Mouse (Mus musculus): ENCODE results near the gene Rpl23. TPM values are rescaled to one million over a fixed set of nuclear protein-coding genes. Genes with fewer than 3 reads are reported as not detected.

Gene Rpl23
- polyA plus RNA-seq, 1 experiment: 1,391 TPM

GRCm38 (mm10) chr11:97758942-97759341 lies 23.3 kb downstream of the Rpl23 start:
- H3K79me3 ChIP-seq (ENCODE audit: low read depth): peaks cover 2% of the 10 kb centered on the region
- H3K36me3 ChIP-seq (ENCODE audit: control insufficient read depth, insufficient read depth): peaks cover 86% of the 10 kb centered on the region
- H3K4me3 ChIP-seq (ENCODE audit: insufficient read depth, poor library complexity, severe bottlenecking): no peak overlapping the region
- peaks cover 26% of the 10 kb centered on the region for H3K79me2 ChIP-seq (ENCODE audit: control insufficient read depth, insufficient read depth)
- H3K27me3 ChIP-seq (ENCODE audit: control insufficient read depth, insufficient read depth, insufficient read length): no peaks in the 10 kb centered on the region
- H3ac ChIP-seq (ENCODE audit: control insufficient read depth, insufficient read length, low read depth): no peak overlapping the region
- TF ChIP-seq MYOD1 (IDR thresholded peaks at IDR 0.05; ENCODE audit: control insufficient read depth, insufficient read length, low read depth) (no peak), MYOG (IDR thresholded peaks at IDR 0.05; ENCODE audit: control insufficient read depth, extremely low read depth, insufficient read length) (no peak), FOSL1 (IDR thresholded peaks at IDR 0.05; ENCODE audit: insufficient read depth, low read length, poor library complexity, severe bottlenecking) (no peak), CTCF (IDR thresholded peaks at IDR 0.05; ENCODE audit: control insufficient read depth, insufficient read depth, insufficient read length) (no peak), USF1 (IDR thresholded peaks at IDR 0.05; ENCODE audit: low read depth) (no peak), CEBPB (IDR thresholded peaks at IDR 0.05; ENCODE audit: low read depth) (no peak), MAX (IDR thresholded peaks at IDR 0.05) (no peak)

- H3K27me3 ChIP-seq (ENCODE audit: control insufficient read depth, insufficient read depth, insufficient read length): no peaks in the 10 kb centered on the region
- no peaks in the 10 kb centered on the region for H3K79me3 ChIP-seq (ENCODE audit: low read depth)
- peaks cover 89% of the 10 kb centered on the region for H3K36me3 ChIP-seq (ENCODE audit: control insufficient read depth, insufficient read depth)
- H3K4me3 ChIP-seq (ENCODE audit: insufficient read depth, poor library complexity, severe bottlenecking): no peak overlapping the region
- TF ChIP-seq MAX (IDR thresholded peaks at IDR 0.05) (no peak), FOSL1 (IDR thresholded peaks at IDR 0.05; ENCODE audit: insufficient read depth, low read length, poor library complexity, severe bottlenecking) (no peak), USF1 (IDR thresholded peaks at IDR 0.05; ENCODE audit: low read depth) (no peak), CEBPB (IDR thresholded peaks at IDR 0.05; ENCODE audit: low read depth) (no peak), MYOD1 (IDR thresholded peaks at IDR 0.05; ENCODE audit: control insufficient read depth, insufficient read length, low read depth) (no peak), CTCF (IDR thresholded peaks at IDR 0.05; ENCODE audit: control insufficient read depth, insufficient read depth, insufficient read length) (no peak), MYOG (IDR thresholded peaks at IDR 0.05; ENCODE audit: control insufficient read depth, extremely low read depth, insufficient read length) (no peak)
- no peak overlapping the region for H3ac ChIP-seq (ENCODE audit: control insufficient read depth, insufficient read length, low read depth)
- H3K79me2 ChIP-seq (ENCODE audit: control insufficient read depth, insufficient read depth): peaks cover 17% of the 10 kb centered on the region
Observed at GRCm38 (mm10) chr11:97758125-97758524, 24.1 kb downstream of the Rpl23 start.

DNA sequence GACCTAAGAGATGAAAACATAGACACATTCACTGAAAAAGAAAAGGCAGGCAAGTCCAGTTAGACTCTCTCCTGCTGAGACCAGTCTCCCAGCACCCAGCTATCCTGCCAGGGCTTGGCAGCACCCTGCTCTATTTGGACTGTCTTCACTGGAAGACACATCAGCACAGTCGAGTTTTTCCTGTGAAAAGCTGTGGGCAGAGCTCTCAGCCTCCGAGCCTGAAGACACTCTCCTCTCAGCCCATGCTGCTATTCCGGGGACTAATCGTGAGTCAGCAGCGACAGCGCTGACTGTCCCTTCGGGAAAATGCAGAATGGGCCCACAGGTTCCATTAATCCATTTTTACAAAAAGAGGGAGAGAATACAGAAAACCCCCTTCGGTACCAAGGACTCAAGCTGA lies 29.0 kb downstream of the Rpl23 start:
- H3K36me3 ChIP-seq (ENCODE audit: control insufficient read depth, insufficient read depth): peaks cover 91% of the 10 kb centered on the region
- TF ChIP-seq CTCF (IDR thresholded peaks at IDR 0.05; ENCODE audit: control insufficient read depth, insufficient read depth, insufficient read length): no peak
- no peak for TF ChIP-seq MYOD1 (IDR thresholded peaks at IDR 0.05; ENCODE audit: control insufficient read depth, insufficient read length, low read depth)
- TF ChIP-seq MYOG (IDR thresholded peaks at IDR 0.05; ENCODE audit: control insufficient read depth, extremely low read depth, insufficient read length): no peak
- no peak for TF ChIP-seq MAX (IDR thresholded peaks at IDR 0.05)
- no peak for TF ChIP-seq CEBPB (IDR thresholded peaks at IDR 0.05; ENCODE audit: low read depth)
- TF ChIP-seq FOSL1 (IDR thresholded peaks at IDR 0.05; ENCODE audit: insufficient read depth, low read length, poor library complexity, severe bottlenecking): no peak
- TF ChIP-seq USF1 (IDR thresholded peaks at IDR 0.05; ENCODE audit: low read depth): no peak
- no peaks in the 10 kb centered on the region for H3K27me3 ChIP-seq (ENCODE audit: control insufficient read depth, insufficient read depth, insufficient read length)
- H3K79me3 ChIP-seq (ENCODE audit: low read depth): no peaks in the 10 kb centered on the region
- H3ac ChIP-seq (ENCODE audit: control insufficient read depth, insufficient read length, low read depth): no peak overlapping the region
- no peak overlapping the region for H3K4me3 ChIP-seq (ENCODE audit: insufficient read depth, poor library complexity, severe bottlenecking)
- no peaks in the 10 kb centered on the region for H3K79me2 ChIP-seq (ENCODE audit: control insufficient read depth, insufficient read depth)

GRCm38 (mm10) chr11:97748496-97748895 lies 33.7 kb downstream of the Rpl23 start:
- TF ChIP-seq FOSL1 (IDR thresholded peaks at IDR 0.05; ENCODE audit: insufficient read depth, low read length, poor library complexity, severe bottlenecking): no peak
- TF ChIP-seq MYOG (IDR thresholded peaks at IDR 0.05; ENCODE audit: control insufficient read depth, extremely low read depth, insufficient read length): no peak
- no peak for TF ChIP-seq MAX (IDR thresholded peaks at IDR 0.05)
- TF ChIP-seq MYOD1 (IDR thresholded peaks at IDR 0.05; ENCODE audit: control insufficient read depth, insufficient read length, low read depth): no peak
- H3K4me3 ChIP-seq (ENCODE audit: insufficient read depth, poor library complexity, severe bottlenecking): no peak overlapping the region
- peaks cover 10% of the 10 kb centered on the region for H3K79me2 ChIP-seq (ENCODE audit: control insufficient read depth, insufficient read depth)
- H3K79me3 ChIP-seq (ENCODE audit: low read depth): peaks cover 9% of the 10 kb centered on the region
- H3ac ChIP-seq (ENCODE audit: control insufficient read depth, insufficient read length, low read depth): no peak overlapping the region
- peaks cover 70% of the 10 kb centered on the region for H3K36me3 ChIP-seq (ENCODE audit: control insufficient read depth, insufficient read depth)
- no peaks in the 10 kb centered on the region for H3K27me3 ChIP-seq (ENCODE audit: control insufficient read depth, insufficient read depth, insufficient read length)

DNA sequence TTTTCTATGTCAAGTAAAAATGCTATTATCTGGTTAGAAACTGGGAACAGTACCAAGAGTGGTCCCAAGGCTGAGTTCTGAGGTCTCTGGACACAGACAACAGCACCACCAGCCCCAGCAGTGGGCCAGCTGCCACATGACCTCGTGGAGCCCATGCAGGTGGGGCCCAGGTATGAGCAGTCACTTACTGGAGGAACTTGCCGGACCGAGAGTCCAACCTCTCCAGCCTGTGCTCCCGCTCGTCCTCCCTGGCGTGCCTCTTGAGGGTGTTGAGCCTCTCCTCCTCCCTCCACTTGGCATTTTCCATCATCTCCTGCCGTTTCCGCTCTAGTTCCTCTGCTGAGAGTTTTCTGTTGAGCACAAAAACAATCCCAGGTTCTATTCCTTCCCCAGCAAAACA lies 34.5 kb downstream of the Rpl23 start:
- Histone ChIP-seq H3ac (ENCODE audit: control insufficient read depth, insufficient read length, low read depth) (no peak overlapping the region), H3K4me3 (ENCODE audit: insufficient read depth, poor library complexity, severe bottlenecking) (no peak overlapping the region), H3K36me3 (ENCODE audit: control insufficient read depth, insufficient read depth) (peaks cover 63% of the 10 kb centered on the region), H3K27me3 (ENCODE audit: control insufficient read depth, insufficient read depth, insufficient read length) (no peaks in the 10 kb centered on the region), H3K79me3 (ENCODE audit: low read depth) (peaks cover 16% of the 10 kb centered on the region), H3K79me2 (ENCODE audit: control insufficient read depth, insufficient read depth) (peaks cover 18% of the 10 kb centered on the region)
- TF ChIP-seq CTCF (IDR thresholded peaks at IDR 0.05; ENCODE audit: control insufficient read depth, insufficient read depth, insufficient read length) (no peak), FOSL1 (IDR thresholded peaks at IDR 0.05; ENCODE audit: insufficient read depth, low read length, poor library complexity, severe bottlenecking) (no peak), USF1 (IDR thresholded peaks at IDR 0.05; ENCODE audit: low read depth) (no peak), MYOG (IDR thresholded peaks at IDR 0.05; ENCODE audit: control insufficient read depth, extremely low read depth, insufficient read length) (no peak), MYOD1 (IDR thresholded peaks at IDR 0.05; ENCODE audit: control insufficient read depth, insufficient read length, low read depth) (no peak), CEBPB (IDR thresholded peaks at IDR 0.05; ENCODE audit: low read depth) (no peak), MAX (IDR thresholded peaks at IDR 0.05) (no peak)

GRCm38 (mm10) chr11:97745331-97745721 lies 36.9 kb downstream of the Rpl23 start:
- Histone ChIP-seq H3K79me2 (ENCODE audit: control insufficient read depth, insufficient read depth) (peaks cover 42% of the 10 kb centered on the region), H3ac (ENCODE audit: control insufficient read depth, insufficient read length, low read depth) (no peak overlapping the region), H3K36me3 (ENCODE audit: control insufficient read depth, insufficient read depth) (peaks cover 41% of the 10 kb centered on the region), H3K27me3 (ENCODE audit: control insufficient read depth, insufficient read depth, insufficient read length) (no peaks in the 10 kb centered on the region), H3K4me3 (ENCODE audit: insufficient read depth, poor library complexity, severe bottlenecking) (no peak overlapping the region), H3K79me3 (ENCODE audit: low read depth) (peaks cover 39% of the 10 kb centered on the region)
- TF ChIP-seq FOSL1 (IDR thresholded peaks at IDR 0.05; ENCODE audit: insufficient read depth, low read length, poor library complexity, severe bottlenecking) (no peak), CEBPB (IDR thresholded peaks at IDR 0.05; ENCODE audit: low read depth) (no peak), MYOG (IDR thresholded peaks at IDR 0.05; ENCODE audit: control insufficient read depth, extremely low read depth, insufficient read length) (no peak), CTCF (IDR thresholded peaks at IDR 0.05; ENCODE audit: control insufficient read depth, insufficient read depth, insufficient read length) (no peak), MAX (IDR thresholded peaks at IDR 0.05) (no peak), MYOD1 (IDR thresholded peaks at IDR 0.05; ENCODE audit: control insufficient read depth, insufficient read length, low read depth) (no peak), USF1 (IDR thresholded peaks at IDR 0.05; ENCODE audit: low read depth) (no peak)

All from C2C12 (cell line).